Mouse (Mus musculus): ENCODE measurements around the gene Olfr1153. TPM values are rescaled to one million over a fixed set of nuclear protein-coding genes. Genes with fewer than 3 reads are reported as not detected.

The Olfr1153 gene
- total RNA-seq (2021) = not detected

GRCm38 (mm10) chr2:87894662-87895061 is at the start of gene Olfr1153:
Gene Olfr1153 (plus strand): TSS chr2:87894962.
- no peak for DNase-seq

- no peak for DNase-seq
Measured at GRCm38 (mm10) chr2:87855562-87855961, 39.2 kb upstream of the Olfr1153 start, which contains the start of gene Olfr1151. Gene Olfr1151 (plus strand): TSS chr2:87855862.

- no peak for DNase-seq
Measured at GRCm38 (mm10) chr2:87866192-87866591, 28.6 kb upstream of the Olfr1153 start, which contains the start of gene Olfr1152. Gene Olfr1152 (plus strand): TSS chr2:87866492.

- DNase-seq = no peak
Measured at GRCm38 (mm10) chr2:87905066-87905465, 10.3 kb downstream of the Olfr1153 start, which contains the start of gene Olfr1154. Gene Olfr1154 (minus strand): TSS chr2:87905166.

- no peak for DNase-seq
Measured at GRCm38 (mm10) chr2:87945037-87945436, 50.3 kb downstream of the Olfr1153 start, which contains the start of gene Olfr1155. Gene Olfr1155 (minus strand): TSS chr2:87945137.

Other genes with a start within 250 kb of the Olfr1153 start
- gene Olfr1133, start 247.6 kb upstream of the Olfr1153 start, total RNA-seq (2021) = not detected
- gene Olfr1134, start 236.5 kb upstream of the Olfr1153 start, total RNA-seq (2021) = not detected
- not detected for gene Olfr1135, start 221.3 kb upstream of the Olfr1153 start, total RNA-seq (2021)
- gene Olfr1136, start 201.0 kb upstream of the Olfr1153 start, total RNA-seq (2021) = not detected
- not detected for gene Olfr1137, start 181.8 kb upstream of the Olfr1153 start, total RNA-seq (2021)
- gene Olfr1138, start 155.0 kb upstream of the Olfr1153 start, total RNA-seq (2021) = not detected
- not detected for gene Olfr1140, start 151.2 kb upstream of the Olfr1153 start, total RNA-seq (2021)
- gene Olfr1141, start 141.0 kb upstream of the Olfr1153 start, total RNA-seq (2021) = not detected
- gene Olfr152, start 115.5 kb upstream of the Olfr1153 start, total RNA-seq (2021) = not detected
- not detected for gene Olfr1143, start 94.4 kb upstream of the Olfr1153 start, total RNA-seq (2021)
- not detected for gene Olfr1145, start 85.1 kb upstream of the Olfr1153 start, total RNA-seq (2021)
- not detected for gene Olfr1148, start 64.4 kb upstream of the Olfr1153 start, total RNA-seq (2021)
- not detected for gene Olfr1150-ps1, start 51.0 kb upstream of the Olfr1153 start, total RNA-seq (2021)
- gene Olfr1151, start 39.1 kb upstream of the Olfr1153 start, total RNA-seq (2021) = not detected
- gene Olfr1152, start 28.5 kb upstream of the Olfr1153 start, total RNA-seq (2021) = not detected
- gene Olfr1154, start 10.2 kb downstream of the Olfr1153 start, total RNA-seq (2021) = not detected
- gene Olfr1155, start 50.2 kb downstream of the Olfr1153 start, total RNA-seq (2021) = not detected
- gene Olfr1156, start 58.1 kb downstream of the Olfr1153 start, total RNA-seq (2021) = not detected
- not detected for gene Olfr1157, start 73.3 kb downstream of the Olfr1153 start, total RNA-seq (2021)
- gene Olfr74, start 79.7 kb downstream of the Olfr1153 start, total RNA-seq (2021) = not detected
- not detected for gene Olfr1158, start 95.2 kb downstream of the Olfr1153 start, total RNA-seq (2021)
- not detected for gene Olfr1160, start 113.3 kb downstream of the Olfr1153 start, total RNA-seq (2021)
- gene Olfr1161, start 127.8 kb downstream of the Olfr1153 start, total RNA-seq (2021) = not detected
- gene Olfr73, start 142.7 kb downstream of the Olfr1153 start, total RNA-seq (2021) = not detected
- gene Olfr1162, start 156.2 kb downstream of the Olfr1153 start, total RNA-seq (2021) = not detected
- not detected for gene Olfr1163, start 176.9 kb downstream of the Olfr1153 start, total RNA-seq (2021)
- not detected for gene Olfr1164, start 199.0 kb downstream of the Olfr1153 start, total RNA-seq (2021)
- not detected for gene Olfr1166, start 233.3 kb downstream of the Olfr1153 start, total RNA-seq (2021)